Mouse (Mus musculus) intestine, postnatal 0 days (tissue): ENCODE data around the gene Tex44. TPM values are rescaled to one million over a fixed set of nuclear protein-coding genes. Genes with fewer than 3 reads are reported as not detected.

Experiments
- ATAC-seq: fragments of 200-750 bp; cut with Nextera tagmentation; 2 replicates; pipeline ENCODE4 v1.8.0; 2017; ENCODE audit warnings: mild to moderate bottlenecking, moderate TSS enrichment, moderate library complexity
- H3K27ac ChIP-seq: fragments of 300-500 bp; sonication (generic); 2 replicates; pipeline ENCODE4 v1.5.1; 2014; ENCODE audit warnings: mild to moderate bottlenecking, low read depth, low read length, moderate library complexity
- H3K27me3 ChIP-seq: fragments of 300-500 bp; sonication (generic); replicated peaks from 2 replicates; pipeline ENCODE4 v1.6.1; 2014; ENCODE audit warnings: low read length, mixed read lengths; ENCODE audit not compliant: control insufficient read depth, insufficient read depth
- H3K36me3 ChIP-seq: fragments of 300-500 bp; sonication (generic); 2 replicates; pipeline ENCODE4 v1.6.1; 2014; ENCODE audit warnings: mild to moderate bottlenecking, moderate library complexity; ENCODE audit not compliant: control insufficient read depth, insufficient read depth
- H3K4me1 ChIP-seq: fragments of 300-500 bp; sonication (generic); replicated peaks from 2 replicates; pipeline ENCODE4 v1.6.1; 2014; ENCODE audit warnings: antibody characterized with exemption, low read length, mixed read lengths; ENCODE audit not compliant: control insufficient read depth, insufficient read depth
- H3K4me2 ChIP-seq: fragments of 300-500 bp; sonication (generic); replicated peaks from 2 replicates; pipeline ENCODE4 v1.6.1; 2014; ENCODE audit warnings: low read depth, mild to moderate bottlenecking, moderate library complexity
- H3K4me3 ChIP-seq: fragments of 300-500 bp; sonication (generic); 2 replicates; pipeline ENCODE4 v1.5.1; 2014; ENCODE audit warnings: low read depth, low read length
- H3K9ac ChIP-seq: fragments of 300-500 bp; sonication (generic); 2 replicates; pipeline ENCODE4 v1.6.1; 2014; ENCODE audit warnings: mild to moderate bottlenecking, low read depth, low read length
- H3K9me3 ChIP-seq: fragments of 300-500 bp; sonication (generic); 2 replicates; pipeline ENCODE4 v1.6.1; 2016; ENCODE audit warnings: mixed run types; ENCODE audit not compliant: control insufficient read depth
- CTCF ChIP-seq: sonication (generic); IDR thresholded peaks from 2 replicates; pipeline ENCODE4 v1.5.1; 2016; ENCODE audit warnings: low read depth, mild to moderate bottlenecking, control low read depth, antibody characterized with exemption, moderate library complexity
- WGBS: fragments of 180-500 bp; shearing (Covaris S2); extraction: QIAGEN DNeasy Blood & Tissue Kit; methylation state at CpG from one replicate; pipeline ENCODE4 v1.1.7; 2014; 5-methylcytosine and 5-hydroxymethylcytosine counted together
- polyA plus RNA-seq: library from polyadenylated mRNA; unstranded; fragments of >200 nt; fragmentation: Nextera tagmentation; extraction: Ambion mirVana; gene quantifications from 2 replicates; pipeline ENCODE4 v1.2.1, GENCODE M21; 2015

Tex44 gene
- polyA plus RNA-seq, 1 experiment from 2014 or later, result not detected

- WGBS, result 8% methylated on average over 18 of the region's 18 CpGs
- no peaks in the 10 kb centered on the region for H3K9me3 ChIP-seq
- H3K9ac ChIP-seq, result no peak overlapping the region
- H3K4me3 ChIP-seq, result peak overlapping the region; percentile 53
- H3K27me3 ChIP-seq, result no peaks in the 10 kb centered on the region
- H3K36me3 ChIP-seq, result no peaks in the 10 kb centered on the region
- peak; percentile 99 for TF ChIP-seq CTCF
- H3K4me2 ChIP-seq, result peak overlapping the region; percentile 86
- ATAC-seq, result peak; percentile 72
- H3K4me1 ChIP-seq, result peaks cover 17% of the 10 kb centered on the region
- H3K27ac ChIP-seq, result peak overlapping the region; percentile 98
These were observed 14.2 kb downstream of the Tex44 start for GRCm38 (mm10) chr1:86440171-86440886.

GRCm38 (mm10) chr1:86440887-86441723 lies 15.0 kb downstream of the Tex44 start:
- ATAC-seq, result peak; percentile 17
- Histone ChIP-seq H3K9me3 (no peaks in the 10 kb centered on the region), H3K27ac (peak overlapping the region; percentile 98), H3K4me2 (peak overlapping the region; percentile 86), H3K4me3 (peak overlapping the region; percentile 53), H3K36me3 (no peaks in the 10 kb centered on the region), H3K27me3 (no peaks in the 10 kb centered on the region), H3K4me1 (peaks cover 17% of the 10 kb centered on the region), H3K9ac (peak overlapping the region; percentile 77)
- WGBS, result 1% methylated on average over 29 of the region's 29 CpGs
- TF ChIP-seq CTCF, result no peak

- Histone ChIP-seq H3K9ac (peak overlapping the region; percentile 77), H3K36me3 (no peaks in the 10 kb centered on the region), H3K27me3 (no peaks in the 10 kb centered on the region), H3K27ac (peak overlapping the region; percentile 98), H3K4me1 (peaks cover 17% of the 10 kb centered on the region), H3K4me2 (peak overlapping the region; percentile 86), H3K4me3 (peak overlapping the region; percentile 53), H3K9me3 (no peaks in the 10 kb centered on the region)
- TF ChIP-seq CTCF, result no peak
- ATAC-seq, result peak; percentile 1; the same call in 1 of the 2 replicates
- WGBS, result under 1% methylated on average over 5 of the region's 5 CpGs
These were observed 15.5 kb downstream of the Tex44 start for GRCm38 (mm10) chr1:86441724-86441979.

GRCm38 (mm10) chr1:86441980-86442831 lies 16.1 kb downstream of the Tex44 start:
- Histone ChIP-seq H3K4me2 (peak overlapping the region; percentile 86), H3K9me3 (no peaks in the 10 kb centered on the region), H3K36me3 (no peaks in the 10 kb centered on the region), H3K4me1 (peaks cover 18% of the 10 kb centered on the region), H3K4me3 (peak overlapping the region; percentile 53), H3K27me3 (no peaks in the 10 kb centered on the region), H3K27ac (peak overlapping the region; percentile 98), H3K9ac (peak overlapping the region; percentile 77)
- no peak for TF ChIP-seq CTCF
- peak; percentile 53 for ATAC-seq
- WGBS, result 3% methylated on average over 80 of the region's 81 CpGs

GRCm38 (mm10) chr1:86442832-86443231 lies 16.7 kb downstream of the Tex44 start:
- H3K36me3 ChIP-seq, result no peaks in the 10 kb centered on the region
- peak overlapping the region; percentile 53 for H3K4me3 ChIP-seq
- WGBS, result 2% methylated on average over 24 of the region's 24 CpGs
- H3K9me3 ChIP-seq, result no peaks in the 10 kb centered on the region
- H3K27me3 ChIP-seq, result no peaks in the 10 kb centered on the region
- H3K9ac ChIP-seq, result peak overlapping the region; percentile 77
- peak overlapping the region; percentile 98 for H3K27ac ChIP-seq
- H3K4me2 ChIP-seq, result peak overlapping the region; percentile 86
- peaks cover 25% of the 10 kb centered on the region for H3K4me1 ChIP-seq
- TF ChIP-seq CTCF, result no peak
- peak; percentile 21 for ATAC-seq
